Mouse (Mus musculus) macrophage (primary cell): Measurements from ENCODE around the gene Gm49333. TPM values are rescaled to one million over a fixed set of nuclear protein-coding genes. Genes with fewer than 3 reads are reported as not detected.

Experiments used
- H3K27ac ChIP-seq: fragments of 350-480 bp; formaldehyde crosslinking; 2 replicates; pipeline ENCODE4 v1.9.0; 2021
- H3K36me3 ChIP-seq: fragments of 350-480 bp; formaldehyde crosslinking; 2 replicates; pipeline ENCODE4 v1.9.0; 2021; ENCODE audit errors: inconsistent target
- H3K4me3 ChIP-seq: fragments of 350-480 bp; formaldehyde crosslinking; 2 replicates; pipeline ENCODE4 v1.9.0; 2021; ENCODE audit errors: inconsistent target
- H3K79me2 ChIP-seq: fragments of 350-480 bp; formaldehyde crosslinking; 2 replicates; pipeline ENCODE4 v1.9.0; 2021; ENCODE audit errors: inconsistent target
- WGBS: methylation state at CpG from one replicate; pipeline ENCODE4 v1.1.7; 2026; ENCODE audit warnings: inconsistent platforms; ENCODE audit not compliant: missing documents; 5-methylcytosine and 5-hydroxymethylcytosine counted together
- polyA plus RNA-seq: library from polyadenylated mRNA; stranded (reverse); fragments of 250-400 nt; gene quantifications from 3 replicates; pipeline ENCODE4 v1.2.4, GENCODE M21; 2018; ENCODE audit warnings: inconsistent platforms

The Gm49333 gene
- polyA plus RNA-seq, 1 experiment from 2014 or later = not detected

DNA sequence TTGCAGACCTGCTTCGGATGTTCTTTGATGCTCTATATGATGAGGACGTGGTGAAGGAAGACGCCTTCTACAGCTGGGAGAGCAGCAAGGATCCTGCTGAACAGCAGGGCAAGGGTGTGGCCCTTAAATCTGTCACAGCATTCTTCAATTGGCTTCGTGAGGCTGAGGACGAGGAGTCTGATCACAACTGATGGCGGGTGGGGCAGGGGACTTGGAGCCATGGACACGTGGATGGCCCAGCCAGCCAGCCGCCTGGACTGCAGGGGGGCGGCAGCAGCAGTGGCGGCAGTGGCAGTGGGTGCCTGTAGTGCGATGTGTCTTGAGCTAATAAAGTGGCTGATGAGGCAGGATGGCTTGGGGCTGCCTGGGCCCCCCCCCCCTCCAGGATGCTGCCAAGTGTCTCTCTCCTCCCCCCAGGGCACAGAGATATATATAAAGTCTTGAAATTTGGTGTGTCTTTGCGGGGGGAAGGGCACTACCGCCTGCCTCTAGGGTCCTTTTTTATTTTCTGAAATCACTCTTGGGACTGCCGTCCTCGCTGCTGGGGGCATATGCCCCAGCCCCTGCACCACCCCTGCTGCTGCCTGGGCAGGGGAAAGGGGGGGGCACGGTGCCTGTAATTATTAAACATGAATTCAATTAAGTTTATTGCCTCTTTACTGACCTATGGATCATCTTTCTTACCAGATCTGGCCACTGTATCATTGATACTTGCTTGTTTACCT lies 81.0 kb downstream of the Gm49333 start:
- 90% methylated on average over 16 of the region's 16 CpGs for WGBS
- Histone ChIP-seq H3K4me3 (no peak overlapping the region), H3K79me2 (no peaks in the 10 kb centered on the region), H3K27ac (no peak overlapping the region), H3K36me3 (peaks cover 30% of the 10 kb centered on the region)

DNA sequence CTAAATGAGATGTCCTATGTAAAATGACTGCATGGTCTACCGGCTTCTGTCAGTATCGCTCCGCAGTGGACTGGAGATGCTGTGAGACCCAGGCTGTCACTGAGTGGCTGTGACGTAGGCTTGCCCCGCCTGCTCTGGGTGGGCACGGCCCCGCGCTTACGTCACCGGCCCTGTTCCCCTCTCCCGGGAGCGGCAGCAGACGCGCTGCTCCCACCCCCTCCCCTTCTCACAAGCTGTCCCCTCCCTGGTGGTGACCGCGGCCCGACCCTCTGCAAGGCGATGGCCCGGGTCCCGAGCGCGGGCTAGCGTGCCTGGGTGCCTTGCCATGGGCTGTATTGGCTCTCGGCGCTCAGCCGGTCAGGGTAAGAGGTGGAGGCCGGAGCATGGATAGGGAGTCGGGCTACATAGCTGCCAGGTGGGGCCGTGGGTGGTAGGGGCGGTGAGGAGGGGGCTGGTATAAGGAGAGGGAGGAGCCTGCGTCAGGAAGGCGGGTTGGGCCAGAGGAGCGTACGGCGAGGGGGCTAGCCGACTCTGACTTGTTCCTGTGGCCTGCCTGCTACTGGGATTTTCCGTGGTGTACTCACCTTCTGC lies 81.8 kb downstream of the Gm49333 start, which contains the start of gene Fam131a:
TSS of gene Fam131a (plus strand) at position 131 of the 591 bp plus-strand sequence.
- 3% methylated on average over 37 of the region's 37 CpGs for WGBS
- Histone ChIP-seq H3K36me3 (peaks cover 22% of the 10 kb centered on the region), H3K79me2 (no peaks in the 10 kb centered on the region), H3K4me3 (no peak within 1 kb of the TSS; the same call in 1 of the 2 replicates), H3K27ac (no peak within 1 kb of the TSS)

DNA sequence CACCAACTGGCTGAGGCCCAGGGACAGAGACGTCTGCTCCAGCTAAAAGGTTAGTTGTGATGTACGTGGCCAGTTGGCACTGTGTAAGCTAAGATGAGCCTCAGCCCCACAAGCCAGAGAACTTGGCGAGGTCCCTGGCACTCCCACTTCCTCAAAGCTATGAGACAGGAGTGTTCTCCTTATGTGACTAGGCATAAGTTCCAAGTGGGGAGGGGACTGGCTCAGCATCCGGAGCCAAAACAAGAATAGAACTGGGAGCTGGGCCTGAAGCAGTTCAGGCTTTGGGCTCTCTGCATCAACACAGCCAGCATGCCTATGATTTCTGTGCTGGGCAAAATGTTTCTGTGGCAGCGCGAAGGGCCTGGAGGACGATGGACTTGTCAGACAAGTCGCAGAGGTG lies 83.4 kb downstream of the Gm49333 start:
- Histone ChIP-seq H3K4me3 (no peak overlapping the region), H3K36me3 (peaks cover 6% of the 10 kb centered on the region), H3K27ac (no peak overlapping the region), H3K79me2 (no peaks in the 10 kb centered on the region)
- WGBS = 54% methylated on average over 8 of the region's 8 CpGs

Other genes starting within 250 kb of the Gm49333 start
- gene Abcc5, start 185.2 kb upstream of the Gm49333 start, polyA plus RNA-seq = 40.1 to 90.8 TPM (median 40.2 TPM) in 3 replicates
- 25.2 to 45.4 TPM (median 30.4 TPM) in 3 replicates for gene Eif2b5, start 112.8 kb upstream of the Gm49333 start, polyA plus RNA-seq
- 10.4 to 15.3 TPM (median 12.1 TPM) in 3 replicates for gene Dvl3, start 94.6 kb upstream of the Gm49333 start, polyA plus RNA-seq
- gene Ap2m1, start 76.1 kb upstream of the Gm49333 start, polyA plus RNA-seq = 675 to 1,015 TPM (median 722 TPM) in 3 replicates
- gene Abcf3, start 63.0 kb upstream of the Gm49333 start, polyA plus RNA-seq = 27.6 to 31.0 TPM (median 28.9 TPM) in 3 replicates
- not detected in 3 replicates for gene Vwa5b2, start 22.1 kb upstream of the Gm49333 start, polyA plus RNA-seq
- 3.9 to 18.7 TPM (median 11.9 TPM) in 3 replicates for gene Eef1akmt4, start within 50 bp of the Gm49333 start, polyA plus RNA-seq
- 10.2 to 25.1 TPM (median 22.1 TPM) in 3 replicates for gene Alg3, start 125 bp downstream of the Gm49333 start, polyA plus RNA-seq
- 1.3 to 3.7 TPM (median 2.1 TPM) in 3 replicates for gene Camk2n2, start 9.7 kb downstream of the Gm49333 start, polyA plus RNA-seq
- gene Ece2, start 18.2 kb downstream of the Gm49333 start, polyA plus RNA-seq = 0.09 to 0.20 TPM in 2 of 3 replicates, not detected in the other
- 143 to 206 TPM (median 205 TPM) in 3 replicates for gene Psmd2, start 40.0 kb downstream of the Gm49333 start, polyA plus RNA-seq
- 125 to 210 TPM (median 165 TPM) in 3 replicates for gene Eif4g1, start 56.7 kb downstream of the Gm49333 start, polyA plus RNA-seq
- 0.22 to 1.6 TPM (median 0.63 TPM) in 3 replicates for gene Fam131a, start 81.6 kb downstream of the Gm49333 start, polyA plus RNA-seq
- gene Polr2h, start 106.1 kb downstream of the Gm49333 start, polyA plus RNA-seq = 5.2 to 20.4 TPM (median 12.3 TPM) in 3 replicates
- 0.11 to 0.38 TPM (median 0.35 TPM) in 3 replicates for gene Clcn2, start 106.1 kb downstream of the Gm49333 start, polyA plus RNA-seq
- not detected in 3 replicates for gene Chrd, start 121.5 kb downstream of the Gm49333 start, polyA plus RNA-seq
- not detected in 3 replicates for gene Thpo, start 122.9 kb downstream of the Gm49333 start, polyA plus RNA-seq